Mouse (Mus musculus) spleen, embryonic (tissue): Measurements from ENCODE around the gene Mtg2.

Source experiments
- CTCF ChIA-PET: fragments of 350-600 bp; sonication (Branson Sonifier 250); formaldehyde crosslinking; loops from one replicate; lab custom pipeline; 2022; lab: Charles Lee

Gene Mtg2

DNA sequence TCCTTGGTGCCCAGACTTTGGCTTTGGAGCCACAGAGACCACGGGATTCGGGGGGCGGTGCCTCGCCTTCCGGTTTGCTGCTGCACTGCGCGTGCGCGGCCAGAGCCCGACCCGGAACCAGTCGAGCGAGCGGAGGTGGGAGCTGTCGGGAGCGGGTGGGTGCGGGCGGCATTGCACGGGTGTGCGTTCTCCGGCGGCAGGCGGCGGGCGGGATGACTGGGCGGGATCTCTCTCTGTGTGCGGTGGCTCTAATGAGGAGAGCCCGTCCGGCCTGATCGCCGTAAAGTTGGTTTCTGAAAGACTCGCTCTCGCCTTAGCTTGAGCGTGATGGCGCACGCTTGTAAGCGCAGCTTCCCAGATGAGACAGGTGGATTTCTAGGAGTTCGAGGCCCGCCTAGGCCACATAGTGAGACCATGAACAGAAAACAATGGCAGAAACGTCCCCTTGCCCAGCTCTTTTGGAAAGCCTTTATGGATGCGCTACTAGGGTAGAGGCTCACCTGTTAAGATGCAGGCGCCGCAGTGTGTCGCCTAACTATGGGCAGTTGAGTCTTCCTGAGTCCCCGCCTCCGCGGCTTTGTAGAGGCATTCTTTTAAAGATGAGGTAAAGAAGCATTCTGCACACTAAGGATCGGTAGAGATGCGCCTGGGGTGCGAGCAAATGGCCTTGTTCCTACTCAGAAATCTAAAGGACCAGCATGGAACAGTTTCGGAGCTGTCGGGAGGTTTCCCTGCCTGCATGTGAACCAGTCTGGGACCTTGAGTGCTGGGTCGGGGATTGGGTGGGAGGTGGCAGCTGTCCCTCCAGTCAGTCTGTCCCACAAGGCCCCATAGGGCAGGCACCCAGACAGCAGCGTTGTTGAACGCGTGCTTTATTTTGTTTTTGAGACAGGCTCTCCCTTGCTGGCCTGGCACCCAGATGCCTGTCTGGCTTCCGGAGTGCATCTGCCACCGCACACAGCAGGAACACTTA lies at the start of gene Mtg2:
Gene Mtg2 (plus strand): TSS at position 108 of the 973 bp plus-strand sequence.
- CTCF ChIA-PET, result interaction anchor here (0.5 to 0.8 kb wide), 2 partner anchors 44 to 406 kb away, joined by 3 read pairs; no protein-coding TSS in a partner anchor

DNA sequence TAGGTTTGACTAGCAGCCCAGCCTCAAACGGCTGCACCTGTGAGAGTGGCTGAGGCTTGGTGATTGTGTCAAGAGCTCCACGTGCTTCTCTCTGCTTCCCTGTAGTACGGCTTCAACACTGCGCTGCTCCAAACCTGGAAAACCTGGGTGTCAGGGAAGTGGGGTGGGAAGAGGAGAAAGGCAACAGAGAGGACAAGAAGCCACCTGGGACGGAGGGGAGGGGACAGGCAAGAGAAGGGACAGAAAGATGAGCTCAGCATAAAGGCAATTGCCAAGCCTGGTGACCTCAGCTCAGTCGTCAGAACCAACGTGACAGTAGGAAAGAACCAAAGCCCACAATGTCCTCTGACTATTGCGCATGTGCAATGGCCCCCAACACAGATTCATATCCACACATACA lies 49.5 kb upstream of the Mtg2 start:
- CTCF ChIA-PET, result no interaction called here

DNA sequence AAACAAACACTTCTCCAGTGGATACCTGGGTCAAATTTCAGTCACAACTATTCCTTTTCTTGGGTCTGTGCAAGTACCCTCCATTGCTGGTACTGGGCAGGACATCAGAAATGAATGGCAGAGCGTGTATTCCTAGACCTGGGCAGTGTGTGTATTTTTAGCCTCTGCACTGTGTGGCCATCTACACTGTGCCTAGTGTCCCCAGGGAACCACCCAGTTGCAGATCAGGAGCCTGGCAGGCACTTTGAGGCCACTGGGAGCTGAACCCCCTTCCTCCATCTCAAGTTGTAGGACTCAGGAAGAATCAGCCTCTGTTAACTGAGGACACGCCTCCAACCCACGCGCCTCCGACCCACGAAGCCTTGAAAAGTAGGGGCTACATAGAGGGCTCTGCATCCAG lies 47.6 kb upstream of the Mtg2 start:
- CTCF ChIA-PET, result no interaction called here

DNA sequence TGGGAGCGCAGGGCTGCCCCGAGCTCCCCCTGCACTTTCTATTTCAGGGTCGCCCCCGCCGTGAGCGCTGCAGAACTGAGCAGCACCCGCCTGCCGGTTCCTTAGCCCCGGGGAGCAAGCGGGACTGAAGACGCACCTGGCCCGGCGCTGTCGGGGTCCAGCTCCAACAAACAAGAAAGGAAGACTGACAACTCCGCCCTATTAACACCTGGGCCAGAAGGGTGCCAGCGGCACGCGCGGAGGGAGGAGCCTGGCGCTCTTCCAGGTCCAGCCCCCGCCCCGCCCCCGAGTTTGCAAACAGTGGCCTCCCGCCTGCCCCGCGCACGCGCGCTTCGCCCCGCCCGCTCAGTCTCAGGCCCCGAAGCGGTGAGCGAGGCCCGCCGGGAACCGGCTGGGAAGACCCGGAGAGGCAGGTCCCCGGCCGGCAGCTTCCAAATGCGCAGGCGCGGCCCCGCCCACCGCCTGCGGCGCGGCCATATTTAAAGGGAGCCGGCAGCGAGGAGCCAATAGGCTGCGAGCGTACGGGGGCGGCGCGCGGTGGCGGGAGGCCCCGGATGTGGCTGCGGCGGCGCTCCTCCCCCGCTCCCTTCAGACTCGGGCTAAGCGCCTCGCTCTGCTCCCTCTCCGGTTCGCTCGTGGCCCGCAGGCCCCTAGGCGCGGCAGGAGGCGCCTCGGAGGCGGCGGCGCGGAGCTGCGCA lies 45.8 kb upstream of the Mtg2 start, which contains the start of gene Lsm14b:
Gene Lsm14b (plus strand): TSS at position 587 of the 698 bp plus-strand sequence.
- CTCF ChIA-PET, result interaction anchor here (0.5 to 1.0 kb wide), 2 partner anchors 8 to 48 kb away, joined by 4 to 21 read pairs; partner anchors contain the start of gene Taf4

DNA sequence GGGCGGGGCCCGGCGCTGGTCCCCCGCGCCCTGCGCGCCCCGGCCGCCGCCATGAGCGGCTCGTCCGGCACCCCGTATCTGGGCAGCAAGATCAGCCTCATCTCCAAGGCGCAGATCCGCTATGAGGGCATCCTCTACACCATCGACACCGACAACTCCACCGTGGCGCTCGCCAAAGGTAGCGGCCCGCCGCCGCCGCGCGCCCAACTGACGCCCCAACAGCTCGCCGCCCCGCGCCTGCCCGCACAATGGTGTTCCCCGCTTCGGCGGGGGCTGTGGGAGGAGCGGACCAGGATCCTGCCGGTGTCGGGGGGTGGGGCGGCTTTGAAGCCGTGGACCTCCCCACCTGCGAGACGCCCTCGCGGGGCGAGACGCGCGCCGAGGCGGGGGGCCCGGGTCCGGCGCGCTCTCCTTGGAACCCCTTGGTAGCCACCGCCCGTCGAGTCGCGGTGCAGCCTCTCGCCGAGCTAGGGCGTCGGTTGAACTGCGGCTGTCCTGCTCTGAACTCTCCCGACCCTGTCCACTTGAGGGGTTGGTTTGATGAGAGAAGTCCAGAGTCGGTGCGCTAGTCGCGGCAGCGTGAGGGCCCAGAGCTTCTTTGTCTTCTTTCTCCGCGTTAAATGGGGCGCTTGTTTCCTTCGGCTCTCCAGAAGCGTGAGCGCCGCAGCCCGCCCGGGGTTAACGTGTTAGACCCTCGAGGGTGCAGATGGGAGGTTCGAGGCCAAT lies 45.1 kb upstream of the Mtg2 start:
- CTCF ChIA-PET, result interaction anchor here (0.9 to 1.0 kb wide), 2 partner anchors 21 to 48 kb away, joined by 4 to 21 read pairs; partner anchors contain the start of gene Taf4

DNA sequence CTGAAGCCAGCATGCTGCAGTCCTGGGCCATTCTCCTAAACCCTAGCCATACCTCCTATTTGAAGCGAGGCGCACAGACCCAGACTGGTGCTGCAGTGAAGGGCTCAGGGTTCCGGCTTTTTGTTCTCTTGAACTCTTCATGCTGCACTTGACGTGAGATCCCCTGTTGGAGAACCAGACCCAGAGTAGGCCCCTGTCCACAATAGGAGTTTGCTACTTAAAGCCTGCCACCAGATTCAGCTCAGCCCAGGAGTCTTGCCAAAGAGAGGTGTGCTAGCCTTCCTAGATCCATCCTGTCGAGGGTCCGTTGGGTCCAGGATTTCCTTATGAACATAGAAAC lies 44.6 kb upstream of the Mtg2 start:
- CTCF ChIA-PET, result interaction anchor here (0.5 to 0.9 kb wide), 2 partner anchors 20 to 24 kb away, joined by 3 to 4 read pairs; no protein-coding TSS in a partner anchor

- CTCF ChIA-PET, result no interaction called here
Observed at GRCm38 (mm10) chr2:180027768-180028167, 42.6 kb upstream of the Mtg2 start.

GRCm38 (mm10) chr2:180031270-180031669 lies 39.1 kb upstream of the Mtg2 start:
- CTCF ChIA-PET, result no interaction called here

DNA sequence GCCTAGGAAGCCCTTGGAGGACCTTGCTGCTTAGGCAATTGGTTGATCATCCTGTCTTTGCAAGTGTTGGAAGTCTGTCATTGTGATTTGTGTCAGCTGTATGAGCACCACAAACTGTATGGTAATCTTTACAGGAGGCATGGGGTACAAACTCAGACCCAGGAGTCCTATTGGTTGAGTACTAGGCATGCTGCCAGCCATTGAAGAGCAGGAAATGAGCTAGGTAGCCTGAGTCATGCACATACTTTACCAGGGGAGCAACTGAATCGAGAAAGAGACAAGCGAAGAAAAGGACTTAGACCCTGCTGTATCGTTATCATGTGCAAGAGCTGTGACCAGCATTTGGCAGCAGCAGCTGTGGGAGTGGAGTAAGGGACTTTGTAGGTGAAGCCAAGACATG lies 37.5 kb upstream of the Mtg2 start:
- CTCF ChIA-PET, result no interaction called here

DNA sequence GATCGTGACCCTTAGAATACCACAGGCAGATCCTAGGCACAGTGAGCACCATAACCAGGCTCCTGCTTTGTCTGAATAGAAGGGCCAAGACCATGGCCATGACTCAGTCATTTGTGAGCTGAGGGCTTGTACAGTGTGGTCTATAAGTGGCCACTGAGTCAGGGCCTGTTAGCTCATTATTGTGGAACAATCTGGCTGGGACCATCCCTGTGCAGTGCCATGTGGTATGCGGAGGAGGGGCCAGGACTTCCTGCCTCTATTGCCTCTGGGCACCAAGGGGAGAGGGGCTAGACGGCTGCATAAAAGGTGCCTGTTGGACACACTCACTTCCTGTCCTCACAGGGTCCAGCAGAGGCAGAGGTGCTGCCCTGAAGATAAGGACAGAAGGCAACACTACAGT lies 36.4 kb upstream of the Mtg2 start:
- CTCF ChIA-PET, result no interaction called here

- CTCF ChIA-PET, result no interaction called here
Observed at GRCm38 (mm10) chr2:180034753-180035152, 35.6 kb upstream of the Mtg2 start.

DNA sequence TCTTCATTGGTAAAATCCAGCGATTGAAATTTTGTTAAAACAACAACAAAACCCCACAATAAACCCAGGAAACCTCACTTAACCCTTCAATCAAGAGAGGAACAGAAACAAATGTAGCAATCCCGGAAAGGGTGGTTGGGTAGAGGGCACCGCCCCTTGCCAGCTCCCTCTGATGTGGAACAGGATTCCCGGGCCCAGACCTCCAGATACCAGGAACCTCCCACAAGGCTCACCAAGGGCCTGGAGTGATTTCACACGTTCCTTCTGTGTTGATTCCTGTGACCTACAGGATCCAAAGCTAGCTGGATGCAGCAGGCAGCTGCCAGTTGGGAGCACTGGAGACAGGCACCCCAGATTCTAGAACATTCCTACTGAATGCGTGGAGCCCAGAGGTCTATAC lies 30.0 kb upstream of the Mtg2 start:
- CTCF ChIA-PET, result no interaction called here

DNA sequence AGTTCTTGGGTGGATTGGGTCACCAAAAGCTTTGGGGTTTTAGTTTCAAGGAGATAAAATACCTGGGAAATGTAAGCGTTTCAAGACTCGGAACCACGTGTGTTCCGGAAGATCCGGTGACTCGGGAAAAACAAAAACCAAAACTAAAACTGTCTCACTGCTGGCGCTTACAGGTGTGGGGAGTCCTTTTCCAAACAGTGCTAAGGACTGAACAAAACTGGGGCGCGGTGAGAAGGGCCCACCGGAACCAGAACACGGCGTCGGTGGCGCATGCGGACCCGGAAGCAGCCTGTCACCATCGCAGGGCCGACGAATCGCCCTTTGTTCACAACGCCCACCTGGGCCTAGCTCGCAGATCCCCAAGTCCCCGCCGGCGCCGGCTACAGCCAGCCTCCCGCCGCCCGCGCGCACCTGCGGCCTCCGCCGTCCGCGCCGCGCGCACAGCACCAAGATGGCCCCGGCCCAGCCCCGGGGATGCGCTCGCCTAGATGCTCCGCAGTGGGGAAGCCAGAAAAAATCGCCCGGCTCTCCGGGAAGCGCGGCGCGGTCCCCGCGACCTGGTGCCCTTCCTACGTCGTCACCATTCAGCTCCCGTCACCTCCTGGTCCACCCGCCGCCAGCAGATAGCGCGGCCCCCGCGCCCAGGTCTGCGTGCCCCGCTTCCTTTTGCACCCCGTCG lies 28.7 kb upstream of the Mtg2 start:
- CTCF ChIA-PET, result interaction anchor here (0.6 to 1.2 kb wide), 2 partner anchors 12 to 62 kb away, joined by 3 read pairs; no protein-coding TSS in a partner anchor

DNA sequence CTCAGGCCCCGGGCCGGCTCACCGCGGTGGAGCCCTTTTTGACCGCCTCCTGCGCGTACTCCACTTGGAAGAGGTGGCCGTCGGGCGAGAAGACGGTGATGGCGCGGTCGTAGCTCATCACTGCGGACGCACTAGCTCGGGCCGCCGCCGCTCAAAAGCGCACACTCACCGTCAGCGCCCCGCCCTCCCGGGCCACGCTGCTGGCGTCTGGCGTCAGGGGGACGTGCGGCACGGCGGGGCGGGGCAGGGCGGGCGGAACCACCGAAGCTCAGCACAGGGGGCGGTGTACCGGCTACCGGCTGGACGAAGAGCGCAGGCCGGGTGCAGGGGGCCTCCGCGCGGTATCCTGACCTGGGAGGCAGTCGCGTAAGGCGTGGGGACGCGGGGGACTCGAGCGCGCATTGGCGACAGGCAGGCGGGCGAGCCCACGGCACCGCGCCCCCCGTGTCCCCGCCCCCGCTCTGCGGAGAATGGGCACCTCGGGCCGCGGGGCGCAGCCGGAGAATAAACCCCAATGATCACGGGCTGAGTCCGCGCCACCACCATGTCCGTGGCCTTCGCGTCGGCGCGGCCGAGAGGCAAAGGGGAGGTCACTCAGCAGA lies 28.0 kb upstream of the Mtg2 start, which contains the start of the genes Psma7 and Ss18l1:
Gene Psma7 (minus strand): TSS at position 178 of the 602 bp plus-strand sequence.
Gene Ss18l1 (plus strand): TSS at position 254 of the 602 bp plus-strand sequence.
- CTCF ChIA-PET, result interaction anchor here (0.6 to 1.2 kb wide), 2 partner anchors 13 to 63 kb away, joined by 3 read pairs; no protein-coding TSS in a partner anchor

- CTCF ChIA-PET, result interaction anchor here (1.2 kb wide), 1 partner anchor 66 kb away, joined by 3 read pairs; the partner anchor contains the start of gene Taf4
Observed at GRCm38 (mm10) chr2:180042858-180043515, 27.4 kb upstream of the Mtg2 start.

GRCm38 (mm10) chr2:180045283-180045682 lies 25.1 kb upstream of the Mtg2 start:
- CTCF ChIA-PET, result interaction anchor here (1.1 to 1.2 kb wide), 2 partner anchors 19 to 48 kb away, joined by 4 to 35 read pairs; no protein-coding TSS in a partner anchor

DNA sequence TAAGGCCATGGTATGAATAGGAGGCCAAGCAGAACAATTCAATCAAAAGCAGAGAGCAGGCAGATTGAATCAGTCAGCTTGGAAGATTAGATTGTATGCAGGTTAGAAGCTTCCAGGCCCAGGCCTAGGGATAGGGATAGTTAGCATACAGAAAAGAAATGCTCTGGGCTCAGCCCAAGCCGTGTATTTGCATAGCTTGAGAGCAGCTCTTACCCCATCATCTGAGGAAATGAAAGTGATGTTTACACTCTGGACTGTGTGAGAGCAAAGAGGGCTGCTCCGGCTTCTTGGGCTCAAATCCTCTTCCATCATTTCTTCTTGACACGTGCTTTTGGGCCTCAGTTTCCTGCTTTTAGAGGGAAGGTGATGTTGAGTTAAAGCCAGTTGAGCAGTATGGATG lies 22.8 kb upstream of the Mtg2 start:
- CTCF ChIA-PET, result no interaction called here

DNA sequence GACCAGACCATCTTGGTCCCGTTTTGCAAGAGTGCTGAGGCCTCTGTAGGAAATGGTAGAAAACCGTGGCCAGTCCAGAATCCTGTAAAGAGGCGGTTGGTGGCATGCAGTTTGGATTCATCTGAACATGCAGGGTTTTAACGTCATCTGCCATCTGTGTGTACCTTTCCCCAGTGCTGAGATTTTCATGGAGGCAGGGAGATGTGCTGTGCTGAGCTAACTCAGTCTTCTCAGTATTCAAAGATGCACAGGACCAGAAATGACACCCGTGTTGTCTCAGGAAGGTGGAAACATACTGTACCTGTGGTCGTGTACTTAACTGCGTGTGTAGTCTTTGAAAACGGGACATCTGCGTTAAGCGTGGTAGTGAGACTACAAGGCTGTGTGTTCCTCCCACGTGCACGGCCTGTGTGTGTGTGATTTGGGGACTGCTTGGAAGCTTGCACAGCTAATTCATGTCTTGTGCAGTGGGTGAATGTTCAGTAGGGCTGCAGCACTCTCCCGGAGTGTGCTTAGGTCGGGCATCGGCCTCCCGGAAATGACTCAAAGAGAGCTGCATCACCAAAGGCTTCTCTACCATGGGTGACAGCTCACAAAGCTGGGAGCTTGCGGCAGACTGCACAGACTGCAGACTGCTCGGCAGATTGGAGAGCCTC lies 22.3 kb upstream of the Mtg2 start:
- CTCF ChIA-PET, result no interaction called here

GRCm38 (mm10) chr2:180050986-180051385 lies 19.4 kb upstream of the Mtg2 start:
- CTCF ChIA-PET, result interaction anchor here (0.7 to 1.4 kb wide), 5 partner anchors 80 to 137 kb away, joined by 3 to 7 read pairs (median 4); no protein-coding TSS in a partner anchor
